Mouse (Mus musculus) left cerebral cortex, adult 9 months (tissue): ENCODE measurements around the gene Slc24a3.

Experiments
- DNase-seq, 2 experiments: peaks; one replicate each; pipeline ENCODE4 v3.0.0; 2022; ENCODE audit warnings: low spot score in 2 of 2

The Slc24a3 gene

DNA sequence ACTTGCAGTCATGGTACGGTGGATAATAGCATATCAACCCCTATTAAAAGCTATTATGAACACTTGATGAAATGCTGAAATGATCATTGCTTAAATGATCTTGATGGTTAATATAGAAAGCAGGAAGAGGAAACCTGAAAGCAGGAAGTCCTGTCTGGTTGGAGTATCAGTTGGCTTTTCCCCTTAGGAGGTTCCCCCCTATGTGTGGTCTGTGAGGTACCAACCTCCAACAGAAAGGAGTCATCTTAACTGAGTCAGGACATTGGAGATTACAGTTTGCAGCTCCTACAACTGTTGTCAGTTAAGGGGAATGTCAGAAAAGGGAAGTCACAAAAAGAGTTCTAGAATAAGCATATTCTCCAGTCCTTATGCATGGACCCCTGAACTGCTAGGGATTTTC, 266.5 kb downstream of the Slc24a3 start:
- no peak for DNase-seq

DNA sequence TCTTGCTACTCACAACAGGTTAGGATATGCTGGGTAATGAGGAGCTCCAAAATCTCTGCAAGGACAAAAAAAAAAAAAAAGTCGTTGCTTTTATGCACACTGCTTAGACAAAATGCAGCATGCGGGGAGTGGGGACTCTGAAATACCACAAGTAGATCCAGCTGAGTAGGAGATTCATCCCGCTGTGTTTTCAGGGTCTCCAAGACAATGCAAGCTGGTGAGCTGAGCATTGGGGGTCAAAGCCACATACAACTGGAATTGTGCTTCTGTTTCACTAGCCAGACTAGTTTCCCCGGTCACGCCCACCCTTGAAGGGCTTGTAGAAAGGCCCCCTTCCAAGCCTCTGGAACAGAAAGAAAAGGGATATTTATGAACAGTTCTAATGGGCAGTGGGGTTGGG, 270.8 kb downstream of the Slc24a3 start:
- DNase-seq, result no peak

DNA sequence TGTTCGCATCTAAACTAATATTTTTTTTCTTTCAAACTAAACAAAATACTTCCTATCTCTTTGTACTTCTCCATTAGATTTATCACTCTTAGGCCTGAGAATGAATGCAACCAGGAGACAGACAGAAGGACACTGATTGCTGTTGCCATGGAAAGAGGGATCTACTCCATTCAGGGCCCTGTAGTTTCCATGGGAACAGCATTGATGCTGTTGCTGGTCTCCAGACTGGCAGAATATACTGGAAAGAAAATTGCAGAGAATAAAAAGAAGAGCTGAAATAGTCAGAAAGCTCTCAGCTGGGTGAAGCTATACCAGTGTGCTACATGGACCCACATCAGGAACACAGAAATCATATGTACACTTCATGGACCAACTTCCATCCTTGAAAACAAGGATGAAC, 272.2 kb downstream of the Slc24a3 start:
- DNase-seq, result no peak

GRCm38 (mm10) chr2:145457106-145457747, 289.7 kb downstream of the Slc24a3 start:
- no peak for DNase-seq

- no peak for DNase-seq
Measured at GRCm38 (mm10) chr2:145460854-145461423, 293.4 kb downstream of the Slc24a3 start.

- no peak for DNase-seq
Measured at GRCm38 (mm10) chr2:145462253-145462652, 294.7 kb downstream of the Slc24a3 start.

DNA sequence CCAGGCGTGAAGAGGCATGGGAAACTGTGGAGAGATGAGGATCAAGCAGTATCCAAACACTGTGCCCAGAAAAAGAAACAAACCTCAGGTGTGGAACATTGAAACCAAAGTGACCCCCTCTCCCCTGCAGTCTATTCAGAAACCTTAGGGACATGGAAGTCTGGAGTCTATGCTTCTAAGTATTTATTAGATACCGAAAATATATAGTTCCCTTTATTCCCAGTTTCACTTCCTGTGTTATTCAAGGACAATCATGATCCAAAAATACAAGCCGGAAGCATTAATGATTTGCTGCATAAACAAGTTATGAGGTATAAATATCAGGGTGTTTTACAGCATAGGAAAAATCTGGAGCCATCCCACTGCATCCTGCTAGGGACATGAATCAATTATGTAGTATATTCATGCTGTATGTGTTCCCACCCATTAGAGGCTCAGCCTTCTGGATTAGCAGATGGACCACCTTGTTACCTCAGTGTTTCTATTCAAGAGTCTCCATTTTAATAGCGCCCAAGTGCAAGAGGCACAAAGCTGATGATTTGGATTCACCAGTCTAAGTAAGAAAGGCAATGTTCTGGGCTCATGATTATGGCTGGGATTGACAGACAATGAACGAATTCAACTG, 301.3 kb downstream of the Slc24a3 start:
- DNase-seq, result no peak

DNA sequence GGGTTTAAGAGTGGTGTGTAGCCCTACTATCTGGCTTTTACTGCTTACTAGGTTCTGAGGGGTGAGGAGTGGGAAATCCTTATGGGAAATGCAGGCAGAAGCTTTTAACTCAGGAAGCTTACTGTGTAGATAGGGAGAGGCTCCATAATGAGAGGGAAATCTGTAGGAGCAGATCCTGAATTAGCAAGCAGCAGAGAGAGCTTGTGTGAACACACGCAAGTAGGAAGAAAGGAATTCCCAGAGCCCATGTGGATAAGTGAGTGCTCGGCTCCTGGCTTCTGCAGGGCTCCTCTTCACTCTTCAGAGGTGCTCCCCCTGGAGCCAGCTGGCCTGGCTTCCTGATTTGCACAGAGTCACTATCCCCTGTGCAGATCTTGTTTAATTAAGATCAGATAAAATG, 309.9 kb downstream of the Slc24a3 start:
- no peak for DNase-seq

- no peak for DNase-seq
Measured at GRCm38 (mm10) chr2:145479676-145480075, 312.1 kb downstream of the Slc24a3 start.

- no peak for DNase-seq
Measured at GRCm38 (mm10) chr2:145500231-145500630, 332.7 kb downstream of the Slc24a3 start.

DNA sequence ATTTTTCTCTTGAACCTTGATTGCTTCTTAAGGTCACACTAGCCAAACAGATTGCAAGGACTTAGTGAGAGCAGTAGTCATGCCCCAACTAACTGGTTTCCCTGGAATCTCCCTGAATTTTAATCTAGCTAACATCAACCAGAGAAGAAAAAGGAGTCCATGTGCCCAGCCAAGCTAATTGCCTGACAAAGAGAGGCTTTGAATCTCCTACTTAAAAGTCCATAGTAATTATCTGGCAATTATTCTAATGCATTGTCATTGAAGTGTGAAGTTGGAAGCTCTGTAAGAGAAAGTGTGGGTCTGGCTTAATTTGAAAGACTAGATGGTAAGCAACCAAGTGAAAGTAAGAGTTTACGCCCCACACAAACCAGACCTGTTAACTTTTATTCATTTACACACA, 333.9 kb downstream of the Slc24a3 start:
- DNase-seq, result no peak

- no peak for DNase-seq
Measured at GRCm38 (mm10) chr2:145507702-145508101, 340.1 kb downstream of the Slc24a3 start.

DNA sequence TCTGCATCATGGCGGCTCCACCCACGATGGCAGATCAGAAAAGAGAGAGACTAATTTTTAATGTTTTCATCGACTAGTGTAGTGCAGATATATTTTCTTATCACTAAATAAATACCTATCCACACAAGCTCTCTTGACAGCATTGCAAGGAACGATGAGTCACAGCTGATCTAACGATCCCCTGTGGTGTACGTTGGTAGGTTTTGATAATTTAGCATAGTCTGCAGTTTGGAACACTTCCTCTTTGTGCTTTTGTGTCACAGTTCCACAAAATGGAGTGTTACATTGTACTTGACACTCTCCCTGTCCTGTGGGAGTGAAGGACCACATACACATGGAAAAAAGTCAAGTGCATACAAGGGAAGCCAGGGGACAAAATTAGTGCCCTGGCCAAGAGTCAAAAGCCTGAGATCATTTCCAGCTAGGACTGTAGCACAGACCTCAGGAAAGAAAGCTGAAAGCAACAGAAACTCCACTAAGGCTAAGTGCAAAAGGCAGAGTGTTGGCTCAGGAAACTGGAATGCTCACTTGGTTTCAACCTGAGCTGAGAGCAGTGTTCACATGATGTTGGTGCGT, 343.2 kb downstream of the Slc24a3 start:
- DNase-seq, result no peak

- no peak for DNase-seq
Measured at GRCm38 (mm10) chr2:145515956-145516355, 348.4 kb downstream of the Slc24a3 start.

DNA sequence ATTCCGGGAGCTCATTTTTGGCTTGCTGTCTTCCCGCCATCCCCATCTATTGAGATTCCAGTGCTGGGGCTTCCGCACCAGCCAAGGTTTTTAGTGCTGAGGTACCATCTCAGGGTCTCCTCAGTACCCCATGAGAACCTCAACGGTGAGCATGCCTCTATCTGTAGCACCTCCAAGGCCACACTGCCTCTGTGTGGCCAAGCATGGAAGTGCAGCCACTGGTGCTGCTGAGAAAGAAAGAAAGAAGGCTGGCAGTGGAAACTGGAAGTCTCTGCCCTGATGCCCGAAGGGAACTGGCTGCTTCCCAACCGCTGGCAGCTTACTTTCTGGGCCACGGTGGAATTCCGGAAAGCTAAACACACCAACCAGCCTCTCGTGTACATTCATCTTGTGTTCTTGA, 349.8 kb downstream of the Slc24a3 start:
- peak; percentile 22 to 87 for DNase-seq

DNA sequence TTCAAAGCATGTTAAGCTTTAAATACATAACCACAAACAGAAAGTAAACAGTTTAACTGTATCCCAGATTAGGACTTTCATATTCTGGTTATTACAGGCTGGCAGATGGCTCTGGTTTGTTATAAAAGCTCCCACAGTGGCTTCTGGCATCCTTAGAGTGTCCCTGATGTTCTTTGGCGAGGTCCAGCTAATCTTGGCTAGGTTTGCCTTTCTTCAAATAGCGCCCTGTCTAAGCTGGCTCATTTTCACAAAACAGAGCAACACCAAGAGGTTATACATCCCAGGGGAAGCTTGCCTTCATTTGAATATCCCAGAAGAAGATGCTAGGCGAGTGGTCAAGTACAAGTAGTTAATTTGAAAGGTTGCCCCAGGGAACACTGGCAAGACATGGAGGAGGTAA, 354.5 kb downstream of the Slc24a3 start:
- no peak for DNase-seq

DNA sequence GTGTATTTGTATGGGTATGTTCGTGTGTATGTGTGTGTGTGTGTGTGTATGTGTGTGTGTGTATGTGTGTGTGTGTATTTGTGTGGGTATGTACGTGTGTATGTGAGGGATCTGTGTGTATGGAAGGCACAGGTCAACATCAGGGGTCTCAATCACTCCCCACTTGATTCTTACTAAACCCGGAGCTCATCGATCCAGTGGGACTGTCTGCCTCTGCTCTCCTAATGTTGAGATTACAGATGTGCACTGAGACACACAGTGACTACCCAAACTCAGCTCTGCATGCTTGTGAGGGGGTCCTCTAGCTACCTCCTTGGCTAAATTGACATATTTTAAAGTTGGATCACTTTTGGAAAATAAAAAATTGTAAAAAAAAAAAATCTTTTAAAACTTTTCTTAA, 355.8 kb downstream of the Slc24a3 start:
- no peak for DNase-seq

- no peak for DNase-seq
Measured at GRCm38 (mm10) chr2:145527151-145527550, 359.6 kb downstream of the Slc24a3 start.

- DNase-seq, result peak; percentile 30 to 36
Measured at GRCm38 (mm10) chr2:145530941-145531353, 363.4 kb downstream of the Slc24a3 start.

DNA sequence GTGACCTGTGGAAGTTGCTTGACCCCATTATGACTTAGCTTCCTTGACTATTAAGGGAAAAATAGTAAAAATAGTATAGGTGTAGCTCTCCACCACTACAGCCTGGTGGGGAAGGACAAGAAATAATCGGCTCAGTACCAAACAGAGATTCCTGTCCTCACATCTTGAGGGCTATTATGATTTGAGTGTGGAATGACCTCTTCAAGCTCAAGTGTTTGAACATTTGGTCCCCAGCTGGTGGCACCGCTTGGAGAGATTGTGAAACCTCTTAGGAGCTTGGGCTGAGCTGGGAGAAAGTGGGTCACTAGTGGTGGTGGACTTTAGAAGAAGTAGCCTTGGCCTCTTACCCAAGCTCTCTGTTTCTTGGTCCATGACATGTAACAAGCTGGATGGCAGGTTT, 365.5 kb downstream of the Slc24a3 start:
- no peak for DNase-seq

- DNase-seq, result no peak
Measured at GRCm38 (mm10) chr2:145535307-145535706, 367.8 kb downstream of the Slc24a3 start.

- DNase-seq, result no peak
Measured at GRCm38 (mm10) chr2:145535774-145536173, 368.2 kb downstream of the Slc24a3 start.

DNA sequence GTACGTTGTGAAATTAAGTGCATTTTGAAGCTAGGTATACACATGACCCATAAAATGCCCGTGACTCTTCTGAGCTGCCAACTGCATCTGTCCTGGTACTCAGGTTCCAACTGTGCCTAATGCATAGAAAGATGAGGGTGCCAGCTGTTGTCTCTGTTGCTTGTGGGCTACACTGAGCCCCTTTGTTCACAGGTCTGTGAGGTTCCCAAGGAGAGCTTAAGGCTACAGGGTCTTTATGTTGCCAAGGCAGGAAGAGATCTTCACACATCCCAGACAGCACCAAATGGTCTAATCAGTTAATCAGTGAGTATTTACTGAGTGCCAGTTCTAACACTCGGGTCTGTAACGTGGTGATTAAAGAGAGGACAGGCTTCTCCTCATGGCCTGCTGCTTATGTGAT, 369.4 kb downstream of the Slc24a3 start:
- DNase-seq, result no peak
